Mouse (Mus musculus) ES-Bruce4 (cell line): ENCODE data around the gene Tob2.

Source experiments
- CTCF ChIP-seq: IDR thresholded peaks from one replicate; pipeline ENCODE4 v1.8.1; 2011; ENCODE audit warnings: low read depth, low read length
- POLR2A ChIP-seq: IDR thresholded peaks from one replicate; pipeline ENCODE4 v1.8.1; 2011; ENCODE audit warnings: low read length; ENCODE audit not compliant: insufficient read depth

GRCm38 (mm10) chr15:81851375-81851774, 7.2 kb downstream of the Tob2 start:
- TF ChIP-seq CTCF: no peak
- TF ChIP-seq POLR2A: no peak
